Mouse (Mus musculus) hindbrain, postnatal 0 days (tissue): ENCODE data around the gene Stk17b. TPM values are rescaled to one million over a fixed set of nuclear protein-coding genes. Genes with fewer than 3 reads are reported as not detected.

Experiments
- ATAC-seq: fragments of 200-750 bp; cut with Nextera tagmentation; 2 replicates; pipeline ENCODE4 v1.8.0; 2017; ENCODE audit warnings: mild to moderate bottlenecking, moderate TSS enrichment, moderate library complexity
- DNase-seq: peaks from one replicate; pipeline ENCODE4 v3.0.0-alpha.2; 2015; ENCODE audit warnings: low spot score
- H3K27ac ChIP-seq: fragments of 300-500 bp; sonication (generic); 2 replicates; pipeline ENCODE4 v1.5.1; 2014; ENCODE audit warnings: mild to moderate bottlenecking
- H3K27me3 ChIP-seq: fragments of 300-500 bp; sonication (generic); 2 replicates; pipeline ENCODE4 v1.6.1; 2014; ENCODE audit warnings: low read length, mixed read lengths; ENCODE audit not compliant: insufficient read depth
- H3K36me3 ChIP-seq: fragments of 300-500 bp; sonication (generic); 2 replicates; pipeline ENCODE4 v1.6.1; 2014; ENCODE audit warnings: low read length, mixed read lengths; ENCODE audit not compliant: insufficient read depth
- H3K4me1 ChIP-seq: fragments of 300-500 bp; sonication (generic); 2 replicates; pipeline ENCODE4 v1.6.1; 2014; ENCODE audit warnings: antibody characterized with exemption, low read length, mixed read lengths; ENCODE audit not compliant: insufficient read depth
- H3K4me2 ChIP-seq: fragments of 300-500 bp; sonication (generic); 2 replicates; pipeline ENCODE4 v1.6.1; 2014; ENCODE audit warnings: low read depth, mild to moderate bottlenecking, low read length, moderate library complexity, mixed read lengths
- H3K4me3 ChIP-seq: fragments of 300-500 bp; sonication (generic); 2 replicates; pipeline ENCODE4 v1.5.1; 2014; ENCODE audit warnings: low read length
- H3K9ac ChIP-seq: fragments of 300-500 bp; sonication (generic); replicated peaks from 2 replicates; pipeline ENCODE4 v1.6.1; 2014; ENCODE audit warnings: mild to moderate bottlenecking, low read length, moderate library complexity, mixed read lengths
- H3K9me3 ChIP-seq: fragments of 300-500 bp; sonication (generic); 2 replicates; pipeline ENCODE4 v1.6.1; 2016; ENCODE audit warnings: low read length, mixed read lengths
- CTCF ChIP-seq: IDR thresholded peaks from 2 replicates; pipeline ENCODE4 v1.5.1; 2016; ENCODE audit warnings: antibody characterized with exemption, control low read depth, low read depth
- WGBS: fragments of 180-500 bp; shearing (Covaris S2); extraction: QIAGEN DNeasy Blood & Tissue Kit; methylation state at CpG from one replicate; pipeline ENCODE4 v1.1.7; 2014; 5-methylcytosine and 5-hydroxymethylcytosine counted together
- polyA plus RNA-seq: library from polyadenylated mRNA; unstranded; fragments of >200 nt; fragmentation: Nextera tagmentation; extraction: Ambion mirVana; gene quantifications from 2 replicates; pipeline ENCODE4 v1.2.1, GENCODE M21; 2015
- total RNA-seq: library from RNA; depleted of rRNA; stranded (reverse); fragments of >200 nt; gene quantifications from 2 replicates; pipeline ENCODE4 v1.2.3, GENCODE M21; 2014

Stk17b gene
- total and polyA plus RNA-seq, 2 experiments from 2014 or later: 5.4 to 5.7 TPM

- no peaks in the 10 kb centered on the region for H3K4me1 ChIP-seq
- WGBS: 74% methylated on average over 3 of the region's 3 CpGs
- no peaks in the 10 kb centered on the region for H3K27me3 ChIP-seq
- H3K4me2 ChIP-seq: no peak overlapping the region
- TF ChIP-seq CTCF: no peak
- no peaks in the 10 kb centered on the region for H3K36me3 ChIP-seq
- no peak overlapping the region for H3K4me3 ChIP-seq
- H3K27ac ChIP-seq: no peak overlapping the region
- H3K9me3 ChIP-seq: no peaks in the 10 kb centered on the region
- ATAC-seq (no peak), DNase-seq (no peak)
- no peak overlapping the region for H3K9ac ChIP-seq
These were observed 12.8 kb upstream of the Stk17b start for GRCm38 (mm10) chr1:53797811-53798210.

GRCm38 (mm10) chr1:53797074-53797473, 12.1 kb upstream of the Stk17b start:
- H3K27ac ChIP-seq: no peak overlapping the region
- TF ChIP-seq CTCF: no peak
- H3K4me1 ChIP-seq: no peaks in the 10 kb centered on the region
- H3K36me3 ChIP-seq: no peaks in the 10 kb centered on the region
- H3K9me3 ChIP-seq: no peaks in the 10 kb centered on the region
- no peak overlapping the region for H3K4me2 ChIP-seq
- H3K4me3 ChIP-seq: no peak overlapping the region
- DNase-seq (no peak), ATAC-seq (no peak)
- 91% methylated on average over 5 of the region's 5 CpGs for WGBS
- H3K27me3 ChIP-seq: no peaks in the 10 kb centered on the region
- no peak overlapping the region for H3K9ac ChIP-seq

GRCm38 (mm10) chr1:53796271-53796670, 11.2 kb upstream of the Stk17b start:
- Histone ChIP-seq H3K27me3 (no peaks in the 10 kb centered on the region), H3K36me3 (no peaks in the 10 kb centered on the region), H3K4me3 (no peak overlapping the region), H3K4me1 (no peaks in the 10 kb centered on the region), H3K4me2 (no peak overlapping the region), H3K9me3 (no peaks in the 10 kb centered on the region), H3K9ac (no peak overlapping the region), H3K27ac (no peak overlapping the region)
- no peak for TF ChIP-seq CTCF
- 89% methylated on average over 6 of the region's 6 CpGs for WGBS
- ATAC-seq (no peak), DNase-seq (no peak)

GRCm38 (mm10) chr1:53795591-53795990, 10.6 kb upstream of the Stk17b start:
- 80% methylated on average over 4 of the region's 4 CpGs for WGBS

GRCm38 (mm10) chr1:53795081-53795480, 10.1 kb upstream of the Stk17b start:
- no peak overlapping the region for H3K9ac ChIP-seq
- 92% methylated on average over 5 of the region's 5 CpGs for WGBS
- H3K27me3 ChIP-seq: no peaks in the 10 kb centered on the region
- no peak for ATAC-seq
- H3K4me1 ChIP-seq: no peaks in the 10 kb centered on the region
- H3K4me2 ChIP-seq: no peak overlapping the region
- no peak overlapping the region for H3K27ac ChIP-seq
- no peaks in the 10 kb centered on the region for H3K36me3 ChIP-seq
- no peak for TF ChIP-seq CTCF
- no peak overlapping the region for H3K4me3 ChIP-seq
- no peaks in the 10 kb centered on the region for H3K9me3 ChIP-seq
- no peak for DNase-seq

More at GRCm38 (mm10) chr1:53795591-53795990, 10.6 kb upstream of the Stk17b start:
- H3K4me1 ChIP-seq: no peaks in the 10 kb centered on the region
- no peaks in the 10 kb centered on the region for H3K9me3 ChIP-seq
- TF ChIP-seq CTCF: no peak
- H3K4me2 ChIP-seq: no peak overlapping the region
- DNase-seq (no peak), ATAC-seq (no peak)
- H3K27ac ChIP-seq: no peak overlapping the region
- no peak overlapping the region for H3K9ac ChIP-seq
- H3K4me3 ChIP-seq: no peak overlapping the region
- H3K27me3 ChIP-seq: no peaks in the 10 kb centered on the region
- H3K36me3 ChIP-seq: no peaks in the 10 kb centered on the region

GRCm38 (mm10) chr1:53794279-53794678, 9.3 kb upstream of the Stk17b start:
- H3K9ac ChIP-seq: no peak overlapping the region
- no peaks in the 10 kb centered on the region for H3K4me1 ChIP-seq
- no peak for TF ChIP-seq CTCF
- no peaks in the 10 kb centered on the region for H3K36me3 ChIP-seq
- WGBS: 81% methylated on average over 2 of the region's 2 CpGs
- no peak for ATAC-seq
- no peaks in the 10 kb centered on the region for H3K9me3 ChIP-seq
- DNase-seq: no peak
- no peaks in the 10 kb centered on the region for H3K27me3 ChIP-seq
- H3K4me2 ChIP-seq: no peak overlapping the region
- H3K4me3 ChIP-seq: no peak overlapping the region
- H3K27ac ChIP-seq: no peak overlapping the region

- Histone ChIP-seq H3K9me3 (no peaks in the 10 kb centered on the region), H3K9ac (no peak overlapping the region), H3K36me3 (no peaks in the 10 kb centered on the region), H3K27ac (no peak overlapping the region), H3K4me2 (no peak overlapping the region), H3K27me3 (no peaks in the 10 kb centered on the region), H3K4me1 (no peaks in the 10 kb centered on the region), H3K4me3 (no peak overlapping the region)
- TF ChIP-seq CTCF: no peak
- 76% methylated on average over 2 of the region's 2 CpGs for WGBS
- DNase-seq (no peak), ATAC-seq (no peak)
These were observed 6.3 kb upstream of the Stk17b start for GRCm38 (mm10) chr1:53791343-53791742.
